Mouse (Mus musculus): ENCODE data around the gene Mocs1.

GRCm38 (mm10) chr17:49489098-49489497, 60.9 kb downstream of the Mocs1 start:
- TF ChIP-seq CTCF (IDR thresholded peaks at IDR 0.05; ENCODE audit: extremely low read depth, insufficient read length, insufficient replicate concordance, low read depth, low read length) (no peak), POLR2A (IDR thresholded peaks at IDR 0.05; ENCODE audit: low read depth, low read length) (no peak)
